Mouse (Mus musculus) skeletal muscle tissue, adult 2 months (tissue): ENCODE measurements at regions not wholly inside any gene's neighbourhood (a gene's known extent, or its start where the extent isn't known, plus 50 kb on each side); places are given as distances from the start of the nearest gene placed in this dataset.

Experiments used
- DNase-seq: peaks from one replicate; pipeline ENCODE4 v3.0.0-alpha.2; 2012; ENCODE audit warnings: low read depth, low spot score

DNA sequence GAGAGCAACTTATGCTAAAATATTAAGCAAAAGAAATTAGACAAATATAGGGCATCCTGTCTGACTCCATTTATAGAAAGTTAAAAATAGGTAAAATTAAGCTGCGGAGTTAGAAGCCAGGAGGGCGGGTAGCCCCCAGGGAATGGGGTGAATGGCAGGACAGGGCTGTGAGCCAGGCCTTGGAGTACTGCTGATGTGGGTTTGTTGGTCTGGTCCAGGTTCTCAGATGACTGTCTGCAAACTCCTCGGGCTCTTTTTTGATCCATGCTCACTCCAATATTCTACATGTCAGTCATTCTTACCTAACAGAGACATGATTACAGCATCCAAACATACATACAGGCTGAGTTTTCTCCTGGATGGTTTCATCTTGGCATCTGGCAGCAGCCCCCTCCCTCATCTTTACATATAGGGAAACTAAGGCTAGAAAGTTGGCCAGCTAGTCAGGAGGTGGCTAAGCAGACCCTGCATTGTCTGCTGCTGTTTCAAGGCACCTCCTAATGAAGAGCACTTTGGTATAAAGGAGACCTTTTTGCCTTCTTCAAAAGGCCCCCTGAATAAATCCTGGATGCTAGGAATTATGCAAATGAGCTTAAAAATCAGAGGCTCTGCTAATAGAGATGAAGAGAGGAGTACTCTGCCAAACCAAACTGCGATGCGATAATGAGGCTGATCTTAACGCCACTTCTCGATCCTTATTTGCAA, 354.4 kb downstream of the Xylt1 start:
- peak; percentile 7 for DNase-seq

DNA sequence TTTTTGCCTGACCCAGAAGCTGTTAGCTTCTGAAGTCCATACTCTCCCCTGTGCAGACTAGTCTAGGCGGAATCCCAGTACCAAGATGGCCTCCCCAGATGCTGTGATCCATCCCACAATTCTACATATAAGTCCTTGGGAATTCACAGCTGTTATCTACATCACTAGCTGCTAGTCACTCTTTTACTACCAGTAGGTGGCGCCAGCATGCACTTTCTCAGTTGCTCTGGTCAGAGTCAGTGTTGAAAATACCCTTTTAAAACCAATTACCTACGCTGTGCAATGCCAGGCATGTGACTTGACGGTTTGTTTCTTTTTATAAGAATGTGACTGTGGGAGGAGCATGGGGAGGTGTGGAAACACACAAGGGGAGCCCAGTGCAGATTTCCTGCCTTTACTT, 348.3 kb downstream of the Xylt1 start:
- no peak for DNase-seq
